Mouse (Mus musculus) layer of hippocampus, postnatal 25 days (tissue): Measurements from ENCODE around the gene Akap7. TPM values are rescaled to one million over a fixed set of nuclear protein-coding genes. Genes with fewer than 3 reads are reported as not detected.
"Not testable (repeated sequence)": the region's sequence is repeated elsewhere in the genome, so short reads cannot be mapped to it uniquely, and the experiment has no call there.

ENCODE experiments used
- DNase-seq, 2 experiments: peaks; one replicate each; pipeline ENCODE4 v3.0.0; 2022; ENCODE audit warnings: mixed read lengths in 2 of 2, low spot score in 1 of 2; ENCODE audit errors: extremely low spot score in 1 of 2
- total RNA-seq, 2 experiments: library from RNA; stranded (reverse); gene quantifications; 2 replicates each; pipeline ENCODE4 v1.2.3; 2021

Gene Akap7
- total RNA-seq, 2 experiments from 2014 or later = 46.3 to 51.7 TPM

DNA sequence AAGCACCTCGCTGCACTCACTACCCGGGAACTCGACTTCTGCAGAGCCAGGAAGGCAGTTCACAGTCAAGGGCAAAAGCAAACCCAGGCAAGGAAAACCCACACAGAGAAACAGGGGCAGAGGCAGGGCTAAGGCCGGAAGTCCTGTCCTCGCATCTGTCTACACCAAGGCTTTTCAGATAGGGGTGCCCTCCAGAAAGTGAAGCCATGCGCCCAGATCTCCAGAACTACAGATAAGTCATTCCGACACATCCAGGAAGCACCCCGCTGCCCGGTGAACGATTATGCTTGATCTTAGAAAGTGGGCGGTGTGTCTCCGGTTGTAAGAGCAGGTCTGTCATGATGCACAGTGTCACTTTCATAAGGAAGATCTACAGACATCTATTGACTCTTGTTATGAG, 109.1 kb downstream of the Akap7 start:
- DNase-seq = no peak

DNA sequence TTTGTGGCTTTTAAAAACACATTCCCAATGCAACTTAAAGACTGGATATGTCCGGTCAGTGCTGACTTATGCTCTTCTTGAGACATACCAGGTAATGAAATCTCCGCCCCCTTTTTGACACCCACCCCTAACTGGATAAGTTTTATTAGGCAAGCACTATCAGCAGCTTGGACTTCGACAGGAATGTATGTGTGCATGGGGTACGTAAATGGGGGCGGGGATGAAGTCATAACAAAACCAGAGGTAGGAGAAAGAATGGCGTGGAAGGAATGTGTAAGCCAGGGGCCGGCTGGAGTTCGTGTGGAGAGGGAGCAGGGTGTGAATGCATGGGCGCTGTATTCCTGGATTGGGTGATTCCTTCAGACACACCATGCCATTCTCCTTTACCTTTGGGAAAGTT, 109.6 kb downstream of the Akap7 start:
- no peak for DNase-seq

DNA sequence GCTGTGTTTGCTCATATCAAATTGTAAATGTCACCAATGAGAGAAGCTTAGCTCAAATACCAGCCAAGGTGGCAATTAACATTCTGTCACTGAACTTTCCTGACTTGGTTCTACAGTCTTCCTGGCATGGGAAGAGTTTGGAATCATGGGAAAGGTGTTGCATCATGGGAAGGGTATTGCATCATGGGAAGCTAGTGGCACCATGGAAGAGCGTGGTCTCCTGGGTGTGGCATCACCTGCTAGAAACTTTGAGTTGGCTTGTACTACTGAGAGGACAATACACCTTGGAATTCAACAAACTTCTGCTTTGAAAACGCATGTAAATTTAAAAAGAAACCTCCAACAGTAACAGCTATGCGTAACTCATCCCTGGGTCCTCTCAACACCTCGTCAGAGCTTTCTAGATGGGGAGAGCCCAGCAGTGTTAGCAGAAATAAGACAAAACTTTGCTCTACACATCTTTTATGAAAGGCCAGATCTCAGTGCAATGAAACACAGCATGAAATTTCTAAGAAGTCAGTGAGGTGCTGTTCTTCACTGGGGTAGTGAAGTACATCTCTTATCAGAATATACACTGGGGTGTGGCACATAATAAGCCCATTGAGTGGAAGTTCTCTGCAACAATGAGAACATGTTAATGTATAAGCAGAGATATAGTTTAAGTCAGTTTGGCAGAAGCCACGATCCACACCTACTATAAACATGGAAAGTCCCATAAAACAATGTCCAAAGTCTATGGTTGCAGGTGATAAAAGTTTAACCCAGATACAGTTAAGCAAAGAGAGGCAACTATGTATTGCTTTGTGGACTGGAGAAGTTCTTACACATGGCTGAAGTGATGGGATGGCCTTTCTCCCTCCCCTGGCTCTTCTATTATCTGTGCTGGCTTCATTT, 115.2 kb downstream of the Akap7 start:
- DNase-seq = no peak

DNA sequence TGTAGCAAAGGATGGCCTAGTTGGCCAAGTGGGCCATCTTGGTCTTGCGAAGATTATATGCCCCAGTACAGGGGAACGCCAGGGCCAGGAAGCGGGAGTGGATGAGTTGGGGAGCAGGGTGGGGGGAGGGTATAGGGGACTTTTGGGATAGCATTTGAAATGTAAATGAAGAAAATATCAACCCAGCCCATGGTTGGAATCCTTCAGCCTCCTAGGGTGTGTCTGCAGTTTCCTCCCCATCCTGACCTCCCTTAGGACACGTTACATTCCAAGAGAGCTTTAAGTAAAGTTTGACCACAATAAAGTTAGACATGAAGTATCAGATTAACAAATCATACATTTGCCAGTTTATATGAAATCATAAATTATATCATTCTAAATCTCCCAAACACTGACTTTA, 116.5 kb downstream of the Akap7 start:
- DNase-seq = no peak

DNA sequence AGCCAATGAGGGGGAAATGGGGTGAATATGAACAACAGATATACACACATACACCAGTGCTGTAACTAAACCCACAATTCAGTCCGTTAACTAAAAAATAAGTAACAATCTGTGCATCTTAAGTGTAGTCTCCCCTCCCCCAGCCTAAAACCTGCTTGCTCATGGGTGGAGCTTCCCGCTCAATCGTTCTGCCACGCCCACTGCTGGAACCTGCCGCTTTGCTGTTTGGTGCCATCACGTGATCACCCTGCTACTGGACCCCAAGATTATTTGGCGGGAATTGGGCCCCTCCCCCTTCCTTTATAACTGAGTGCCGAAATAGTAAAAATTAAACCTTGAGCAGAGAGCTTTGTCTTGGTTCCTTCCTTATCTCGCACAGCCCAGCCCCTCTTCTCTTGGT, 121.4 kb downstream of the Akap7 start:
- not testable (repeated sequence) for DNase-seq

DNA sequence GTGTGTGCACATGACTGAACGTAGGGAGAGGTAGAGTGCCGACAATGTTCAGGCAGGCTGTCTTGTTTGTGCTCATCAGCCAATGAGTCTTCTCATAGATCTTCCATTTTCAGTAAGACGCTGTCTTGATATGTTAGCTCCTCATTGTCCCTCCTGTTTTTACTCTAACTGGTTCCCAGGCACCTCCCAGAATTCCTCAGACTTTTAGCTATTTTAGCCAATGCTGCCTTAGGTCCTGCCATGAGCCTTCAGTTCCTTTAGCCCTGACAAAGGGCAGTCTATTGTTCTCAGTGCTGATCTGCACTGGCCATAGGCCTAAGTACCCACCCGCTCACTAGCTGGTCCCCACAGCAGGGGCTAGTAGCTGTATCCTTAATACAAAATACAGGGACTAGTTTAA, 122.0 kb downstream of the Akap7 start:
- no peak for DNase-seq

DNA sequence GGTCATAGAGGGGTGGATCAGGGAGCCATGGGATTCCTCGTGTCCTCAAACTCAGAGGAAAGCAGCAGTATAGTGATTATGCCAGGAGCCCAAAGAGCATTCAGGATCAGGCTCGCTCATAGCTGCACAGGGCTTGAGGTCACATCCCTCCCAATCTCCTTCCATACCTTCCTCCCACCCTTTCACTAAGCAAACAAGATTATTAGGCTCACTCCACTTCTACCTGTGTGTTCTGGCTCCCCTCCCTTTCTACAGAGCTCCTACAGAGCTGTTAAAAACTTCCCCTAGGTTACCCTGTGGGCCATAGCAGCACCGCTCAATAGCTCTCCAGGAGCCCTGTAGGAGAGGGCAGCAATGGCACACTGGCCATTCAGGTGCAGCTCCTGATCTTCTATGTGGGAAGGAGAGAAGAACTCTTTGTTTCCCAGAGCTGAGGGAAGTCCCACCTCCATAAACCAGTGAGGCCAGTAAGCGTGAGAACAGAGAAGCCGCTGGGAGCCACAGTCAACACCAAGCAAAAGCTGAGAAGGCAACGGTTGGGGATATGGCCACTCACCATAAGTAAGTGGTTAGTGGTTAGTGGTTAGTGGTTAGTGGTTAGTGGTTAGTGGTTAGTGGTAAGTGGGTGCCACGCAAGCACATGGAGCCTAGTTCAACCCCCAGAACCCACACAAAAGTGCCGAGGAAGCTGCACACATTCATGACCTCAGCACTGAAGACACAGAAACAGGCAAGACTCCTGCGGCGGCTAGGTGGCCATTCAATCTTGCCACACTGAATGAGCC, 122.7 kb downstream of the Akap7 start:
- DNase-seq = no peak

DNA sequence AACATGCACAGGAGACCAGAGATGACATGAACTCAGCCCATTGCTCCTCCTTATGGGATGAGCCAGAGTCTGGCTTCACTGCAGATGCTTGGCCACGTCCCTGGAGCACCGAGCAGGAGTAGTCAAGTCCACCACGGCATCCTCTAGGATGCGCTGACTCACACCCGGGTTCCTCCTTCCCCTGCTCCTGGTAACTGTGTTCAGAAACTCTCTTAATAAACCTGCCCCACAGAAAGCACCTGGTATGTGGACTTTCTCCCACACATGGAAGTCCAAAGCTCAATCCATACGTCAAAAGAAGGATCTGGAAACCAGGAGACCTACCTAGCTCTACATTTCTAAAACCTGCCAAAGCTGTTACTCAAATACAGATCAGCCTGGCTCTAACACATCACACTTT, 124.4 kb downstream of the Akap7 start:
- DNase-seq = no peak

DNA sequence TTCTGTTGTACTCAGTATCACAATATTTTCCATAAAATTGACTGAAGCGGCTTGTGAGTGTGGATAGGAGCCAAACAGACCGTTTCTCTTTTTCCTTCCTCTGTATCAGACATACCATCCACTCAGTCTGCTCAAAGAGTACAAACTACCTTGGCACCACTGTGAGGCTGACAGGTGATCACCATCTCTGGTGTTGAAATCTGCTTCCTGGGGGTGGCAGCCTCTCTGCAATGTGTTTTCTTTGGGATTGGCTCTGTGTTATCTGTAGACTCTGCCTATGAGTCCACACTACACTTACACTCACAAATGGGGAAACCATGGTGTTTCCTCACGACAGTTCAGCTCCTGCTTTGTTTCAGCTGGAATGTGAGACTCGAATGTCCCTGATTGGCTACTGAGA, 128.6 kb downstream of the Akap7 start:
- DNase-seq = no peak

DNA sequence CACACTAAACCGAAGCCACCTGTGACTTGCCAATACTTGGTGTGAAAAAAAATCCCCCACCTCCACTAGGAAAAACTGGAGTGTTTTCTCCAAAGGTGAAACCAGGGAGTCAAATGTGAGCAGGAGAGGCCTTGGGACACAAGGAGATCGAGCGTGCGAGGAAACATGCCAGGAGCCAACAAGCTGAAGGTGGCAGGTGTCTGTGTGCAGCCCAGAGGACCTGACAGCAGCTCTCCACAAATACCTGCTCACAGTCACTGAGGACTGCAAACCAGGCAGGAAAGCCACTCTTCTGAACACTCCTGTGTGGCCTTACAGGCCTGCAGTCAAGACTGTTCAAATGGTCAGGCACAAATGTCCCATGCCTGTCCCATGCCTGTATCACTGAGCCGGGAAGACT, 130.4 kb downstream of the Akap7 start:
- no peak for DNase-seq

DNA sequence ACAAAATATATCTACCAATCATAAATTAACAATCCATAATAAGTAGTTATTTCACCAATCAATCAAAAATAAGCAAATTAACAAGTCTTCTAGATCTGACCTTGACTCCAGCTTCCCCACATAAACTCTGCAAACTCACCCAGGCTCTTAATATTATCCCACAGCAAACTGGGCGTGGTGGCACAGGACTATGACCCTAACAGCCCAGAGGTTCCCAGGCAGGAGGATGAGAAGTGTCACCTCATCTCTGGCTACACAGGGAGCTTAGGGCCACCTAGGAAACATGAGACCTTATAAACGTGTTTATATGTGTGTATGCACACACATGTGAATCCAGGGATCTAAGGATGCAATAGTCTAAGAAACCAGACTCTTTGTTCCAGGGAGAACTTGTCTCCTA, 132.8 kb downstream of the Akap7 start:
- no peak for DNase-seq

DNA sequence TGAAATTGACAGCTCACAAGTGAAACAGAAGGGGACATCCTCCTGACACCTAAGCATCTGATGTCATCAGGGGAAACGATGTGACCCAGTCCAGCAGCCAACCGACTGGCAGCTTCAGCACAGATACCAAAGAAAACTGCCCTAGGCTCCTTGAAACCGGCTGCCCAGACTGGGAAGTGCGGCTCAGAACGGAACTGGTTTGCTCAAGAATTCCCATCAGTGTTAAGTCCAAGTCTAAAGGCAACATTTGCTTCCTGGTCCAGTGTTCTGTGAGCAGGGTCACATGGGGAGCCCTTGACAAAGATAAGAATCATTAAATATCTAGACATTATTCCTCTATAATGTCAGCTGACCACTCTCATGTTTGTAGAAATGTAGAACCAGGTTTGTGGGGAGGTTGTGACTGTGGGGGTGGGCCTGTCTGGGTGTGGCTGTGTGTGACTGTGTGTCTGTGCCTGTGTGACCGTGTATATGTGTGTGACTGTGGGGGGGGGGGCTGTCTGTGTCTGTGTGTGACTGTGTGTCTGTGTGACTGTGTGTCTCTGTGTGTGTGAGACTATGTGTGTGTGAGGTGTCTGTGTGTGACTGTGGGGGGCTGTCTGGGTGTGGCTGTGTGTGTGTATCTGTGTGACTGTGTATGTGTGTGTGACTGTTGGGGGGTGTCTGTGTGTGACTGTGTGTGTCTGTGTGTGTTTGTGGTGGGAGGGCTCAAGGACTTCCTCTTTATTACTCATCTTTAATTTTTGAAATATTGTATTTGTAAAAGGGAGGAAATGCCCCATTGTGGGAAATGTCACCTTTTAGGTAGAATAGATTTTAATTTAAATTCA, 140.1 kb downstream of the Akap7 start:
- DNase-seq = no peak

DNA sequence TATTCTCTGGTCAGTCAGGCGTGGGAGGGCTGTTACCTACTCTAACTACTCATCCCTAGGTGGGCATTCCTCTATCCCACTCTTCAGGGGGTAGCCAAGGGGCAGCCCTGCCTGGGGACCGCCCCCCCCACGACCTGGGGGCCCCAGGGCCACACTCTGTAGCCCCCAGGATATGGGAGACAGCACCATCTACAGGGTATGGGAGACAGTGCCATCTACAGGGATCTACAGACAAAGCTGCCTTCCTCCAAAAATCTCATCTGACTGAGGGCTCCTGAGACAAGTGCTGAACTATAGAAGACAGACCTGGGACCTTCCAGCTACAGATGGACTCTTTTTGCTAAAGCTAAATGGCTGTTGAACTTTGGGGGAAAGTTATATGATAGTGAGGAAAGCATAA, 144.2 kb downstream of the Akap7 start:
- not testable (repeated sequence) for DNase-seq

DNA sequence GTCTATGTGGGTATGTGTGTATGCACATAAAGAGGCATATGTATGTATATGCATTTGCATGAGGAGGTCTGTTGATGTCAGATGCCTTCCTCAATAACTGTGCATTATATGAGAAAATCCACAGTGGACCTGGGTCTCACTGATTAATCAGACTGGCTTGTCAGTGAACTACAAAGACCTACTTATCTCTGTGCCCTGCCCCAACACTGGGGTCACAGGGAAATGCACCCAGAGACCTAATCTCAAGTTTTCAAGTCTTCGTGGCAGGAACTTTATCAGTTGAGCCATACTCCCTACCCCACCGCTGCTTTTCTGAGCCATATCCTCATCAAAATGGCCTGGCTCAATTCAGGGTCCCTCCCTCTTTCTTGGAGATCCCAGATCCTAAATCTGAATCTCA, 146.0 kb downstream of the Akap7 start:
- DNase-seq = no peak

DNA sequence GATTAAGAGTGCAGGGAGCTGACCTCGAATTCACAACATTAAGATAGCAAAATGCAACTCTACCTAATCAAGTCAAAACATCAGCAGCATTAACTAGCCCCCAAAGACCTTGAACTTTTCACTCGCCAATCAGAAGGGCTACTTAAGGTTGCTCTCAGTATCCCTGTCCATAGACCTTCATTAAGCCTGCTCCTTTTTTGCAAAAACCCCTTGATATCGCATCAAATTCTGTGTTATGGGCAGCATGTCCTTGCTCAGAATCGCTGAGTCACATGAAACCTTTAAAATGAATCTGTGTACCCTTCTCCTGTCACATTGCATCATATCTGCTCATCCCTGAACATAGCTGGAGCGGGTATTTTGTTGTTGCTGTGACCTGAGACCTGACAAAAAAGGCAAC, 149.0 kb downstream of the Akap7 start:
- DNase-seq = no peak

DNA sequence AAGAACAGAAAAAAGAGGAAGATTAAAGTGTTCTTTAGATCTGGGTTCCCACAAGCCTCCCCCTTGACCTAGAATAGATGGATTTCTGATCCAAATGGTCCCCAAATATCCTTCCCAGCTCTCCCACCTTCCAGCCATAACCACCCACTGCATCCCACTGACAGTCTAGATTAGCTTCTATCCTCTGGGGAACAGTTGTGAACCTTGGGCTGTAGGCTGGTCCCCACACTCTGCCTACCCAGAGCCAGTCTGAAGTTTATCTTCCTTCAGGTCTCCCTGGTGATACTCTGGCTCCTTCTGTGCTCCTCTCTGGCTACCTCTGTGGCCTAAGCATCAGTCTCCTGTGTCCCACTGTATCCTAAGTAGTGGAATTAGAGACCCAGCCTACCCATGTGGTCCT, 150.3 kb downstream of the Akap7 start:
- DNase-seq = no peak

DNA sequence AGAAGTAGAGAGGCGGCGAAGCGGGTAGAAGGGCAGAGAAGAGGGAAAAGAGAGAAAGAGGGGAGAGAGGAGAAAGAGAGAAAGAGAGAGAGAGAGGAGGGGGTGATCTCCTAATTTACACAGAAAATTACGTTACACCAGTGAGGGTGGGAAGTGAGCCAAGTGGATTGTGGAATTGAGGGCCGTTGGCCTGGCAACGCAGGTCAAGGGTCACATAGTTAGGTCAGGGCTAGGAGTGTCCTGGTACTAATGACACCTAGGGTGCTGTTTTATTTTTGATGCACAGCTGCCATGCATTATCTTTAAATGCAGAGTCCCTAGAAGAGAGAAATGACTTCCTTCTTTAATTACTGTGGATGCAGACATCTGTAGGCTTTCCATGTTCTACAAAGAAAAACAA, 153.4 kb downstream of the Akap7 start:
- no peak for DNase-seq

DNA sequence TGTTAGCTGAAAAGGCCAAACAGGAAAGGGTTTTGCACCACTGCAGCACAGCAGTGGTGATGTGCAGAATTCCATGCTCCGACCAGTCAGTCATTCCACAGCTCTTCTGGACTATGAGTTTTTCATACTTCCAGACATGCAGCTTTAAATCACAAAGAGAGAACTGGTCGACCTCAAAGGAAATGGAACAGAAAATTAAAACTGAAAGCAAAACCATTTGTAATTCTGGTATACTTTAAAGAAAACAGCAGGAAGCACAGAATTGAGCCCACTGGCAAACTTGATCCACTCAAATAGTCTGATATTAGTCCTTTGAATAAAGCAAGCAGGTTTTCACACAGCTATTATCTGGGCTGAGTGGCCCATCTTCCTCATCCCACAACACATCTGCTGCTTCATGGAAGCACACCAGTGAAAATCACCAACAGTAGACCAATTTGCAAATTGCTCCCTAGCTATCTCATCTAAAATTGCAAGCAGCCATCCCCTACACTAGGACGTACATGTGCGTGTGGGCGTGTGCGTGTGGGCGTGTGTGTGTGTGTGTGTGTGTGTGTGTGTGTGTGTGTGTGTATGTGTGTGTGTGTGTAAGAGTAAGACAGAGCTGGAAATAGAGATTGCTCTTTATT, 156.4 kb downstream of the Akap7 start:
- DNase-seq = no peak

DNA sequence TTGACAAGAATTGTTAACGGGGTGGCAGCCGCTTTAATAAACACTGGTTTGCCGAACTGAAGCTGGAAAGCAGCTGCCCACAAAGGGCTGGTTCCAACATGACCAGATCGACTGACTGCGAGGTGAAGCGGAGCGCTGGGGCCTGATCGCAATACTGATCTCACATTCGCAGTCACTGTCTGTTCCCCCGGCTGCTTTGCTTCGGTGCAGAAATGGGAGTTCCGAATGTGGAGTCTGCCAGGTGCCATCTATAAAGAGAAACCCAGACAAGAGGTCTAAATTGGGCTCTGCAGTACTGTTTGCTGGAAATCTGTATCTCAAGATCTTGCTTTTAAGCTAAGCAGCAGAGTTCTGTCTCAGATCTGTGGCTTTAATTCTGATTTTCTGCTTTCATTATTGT, 161.8 kb downstream of the Akap7 start:
- DNase-seq = peak; percentile 25 to 44
